Mouse (Mus musculus): ENCODE results near the gene Ifitm1. TPM values are rescaled to one million over a fixed set of nuclear protein-coding genes. Genes with fewer than 3 reads are reported as not detected.

Gene Ifitm1
- 71.7 and 74.6 TPM in 2 replicates for polyA plus RNA-seq (2015; fragmentation: Nextera tagmentation; extraction: Ambion mirVana)

DNA sequence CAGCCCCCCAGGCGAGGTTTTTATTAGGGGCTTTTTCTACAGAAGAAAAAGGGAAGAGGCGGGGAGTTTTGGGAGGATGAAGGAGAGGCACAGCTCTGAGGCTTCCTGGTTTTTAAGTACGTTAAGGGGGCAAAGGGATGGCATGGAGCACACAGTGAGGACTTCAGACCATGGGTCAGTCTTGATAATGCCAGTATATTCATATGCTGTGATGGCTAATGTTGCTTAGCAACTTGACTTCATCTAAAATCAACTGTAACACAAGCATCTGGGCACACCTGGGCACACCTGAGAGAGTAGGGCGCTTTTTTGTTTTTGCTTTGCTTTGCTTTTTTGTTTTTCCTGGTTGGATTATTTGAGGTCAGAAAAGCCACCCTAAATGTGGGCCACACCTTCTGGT, at the start of gene Ifitm1:
Gene Ifitm1, plus strand, starts transcription at position 301 of the 400 bp plus-strand sequence.
- 90% methylated on average over 4 of the region's 4 CpGs for WGBS
- 0 out of 2 replicates have a peak within 1 kb of the TSS, but pooled peaks have one; percentile 9 for H3K4me3 ChIP-seq
- no peaks in the 10 kb centered on the region for H3K27me3 ChIP-seq
- no peak for ATAC-seq (ENCODE audit: insufficient number of reproducible peaks, low FRiP score, low TSS enrichment, low read depth)
- peak within 1 kb of the TSS; percentile 71 for H3K27ac ChIP-seq
- no peaks in the 10 kb centered on the region for H3K36me3 ChIP-seq
- H3K4me1 ChIP-seq, result peaks cover 29% of the 10 kb centered on the region
- peak within 1 kb of the TSS; percentile 22; the same call in 1 of the 2 replicates for H3K4me2 ChIP-seq
- H3K9me3 ChIP-seq, result no peaks in the 10 kb centered on the region
- no peak within 1 kb of the TSS for H3K9ac ChIP-seq

DNA sequence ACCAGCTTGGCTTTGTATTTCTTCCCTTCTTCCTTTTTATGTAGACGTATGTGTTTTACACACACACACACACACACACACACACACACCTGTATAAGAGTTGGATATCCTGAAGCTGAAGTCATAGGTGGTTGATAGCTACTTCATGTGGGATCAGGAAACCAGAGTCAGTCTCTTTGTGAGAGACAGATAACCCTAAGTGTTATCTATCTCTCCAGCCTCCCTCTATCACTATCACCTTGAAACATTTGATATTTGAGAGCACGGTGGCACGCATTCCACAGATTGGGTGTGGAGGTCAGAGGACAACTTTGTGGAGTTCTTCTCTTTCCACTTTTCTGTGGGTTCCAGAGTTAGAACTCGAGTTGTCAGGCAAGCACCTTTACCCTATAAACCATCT, 47.1 kb upstream of the Ifitm1 start:
- no peak overlapping the region for H3K4me2 ChIP-seq
- H3K4me1 ChIP-seq, result peaks cover 15% of the 10 kb centered on the region
- no peaks in the 10 kb centered on the region for H3K9me3 ChIP-seq
- WGBS, result 69% methylated on average over 4 of the region's 4 CpGs
- H3K27me3 ChIP-seq, result peaks cover 58% of the 10 kb centered on the region
- no peak overlapping the region for H3K9ac ChIP-seq
- H3K27ac ChIP-seq, result no peak overlapping the region
- no peak for ATAC-seq (ENCODE audit: insufficient number of reproducible peaks, low FRiP score, low TSS enrichment, low read depth)
- H3K36me3 ChIP-seq, result no peaks in the 10 kb centered on the region
- no peak overlapping the region for H3K4me3 ChIP-seq

DNA sequence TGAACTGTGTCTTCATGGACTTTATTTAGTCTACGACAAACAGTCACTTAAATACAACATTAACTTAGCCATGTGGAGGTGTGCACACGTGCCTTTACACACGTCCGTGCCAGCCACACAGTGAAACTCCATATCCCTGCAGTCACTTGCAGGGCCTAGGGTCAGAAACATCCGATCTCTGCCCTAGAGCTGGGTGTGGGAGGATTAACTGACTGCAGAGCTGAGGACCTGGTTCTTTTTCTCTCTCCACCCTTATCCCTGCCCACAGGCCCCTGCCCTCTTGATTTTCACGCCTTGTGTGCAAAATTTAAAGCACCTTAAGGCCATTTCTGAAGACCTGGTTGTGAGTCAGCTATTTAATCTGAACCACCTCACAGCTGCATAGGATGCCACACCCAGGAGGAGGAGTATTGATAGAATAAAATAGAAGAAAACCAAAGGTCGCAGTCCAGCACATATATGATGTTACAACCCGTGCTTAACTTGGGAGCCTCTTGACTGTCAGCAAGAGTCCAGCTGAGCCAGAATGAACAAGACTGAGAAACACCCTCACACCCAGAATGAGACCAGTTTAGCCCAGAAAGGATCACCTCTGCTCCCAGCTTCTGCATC, 46.5 kb upstream of the Ifitm1 start, which contains the start of gene Nlrp6:
Gene Nlrp6, plus strand, starts transcription at position 485 of the 612 bp plus-strand sequence.
- no peaks in the 10 kb centered on the region for H3K9me3 ChIP-seq
- no peak within 1 kb of the TSS for H3K27ac ChIP-seq
- no peak for ATAC-seq (ENCODE audit: insufficient number of reproducible peaks, low FRiP score, low TSS enrichment, low read depth)
- H3K27me3 ChIP-seq, result peaks cover 64% of the 10 kb centered on the region
- H3K4me2 ChIP-seq, result no peak within 1 kb of the TSS
- H3K36me3 ChIP-seq, result no peaks in the 10 kb centered on the region
- H3K4me3 ChIP-seq, result no peak within 1 kb of the TSS
- peaks cover 15% of the 10 kb centered on the region for H3K4me1 ChIP-seq
- 69% methylated on average over 8 of the region's 8 CpGs for WGBS
- H3K9ac ChIP-seq, result no peak within 1 kb of the TSS

DNA sequence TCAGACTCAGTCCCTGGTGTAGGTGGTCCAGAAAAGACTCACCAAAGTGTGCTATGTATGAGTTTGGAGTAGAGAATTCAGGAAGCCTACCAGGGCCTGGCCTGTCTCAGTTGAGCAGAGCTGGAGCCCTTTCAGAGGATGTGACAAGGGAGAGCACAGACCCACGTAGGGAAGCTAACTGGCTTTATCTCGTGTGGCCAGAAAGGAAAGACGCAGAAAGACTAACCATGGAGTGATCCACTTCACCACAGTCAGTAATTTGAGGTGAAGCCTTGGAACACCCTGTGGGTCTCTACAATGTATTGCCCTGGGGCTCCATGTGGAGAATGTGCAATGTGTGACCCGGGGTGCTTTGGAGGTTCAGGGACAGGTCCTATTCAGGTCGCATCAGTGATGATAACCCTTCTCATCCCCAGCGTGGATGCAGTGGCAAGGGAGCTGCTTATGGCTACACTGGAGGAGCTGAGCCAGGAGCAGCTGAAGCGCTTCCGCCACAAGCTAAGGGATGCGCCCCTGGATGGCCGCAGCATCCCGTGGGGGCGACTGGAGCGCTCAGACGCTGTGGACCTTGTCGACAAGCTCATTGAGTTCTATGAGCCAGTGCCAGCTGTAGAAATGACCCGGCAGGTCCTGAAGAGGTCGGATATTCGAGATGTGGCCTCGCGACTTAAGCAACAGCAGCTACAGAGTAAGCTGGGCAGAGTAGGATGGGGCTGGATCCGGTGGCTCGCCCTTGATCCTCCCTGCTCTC, 45.6 kb upstream of the Ifitm1 start:
- peaks cover 15% of the 10 kb centered on the region for H3K4me1 ChIP-seq
- no peaks in the 10 kb centered on the region for H3K9me3 ChIP-seq
- no peaks in the 10 kb centered on the region for H3K36me3 ChIP-seq
- ATAC-seq (ENCODE audit: insufficient number of reproducible peaks, low FRiP score, low TSS enrichment, low read depth), result no peak
- H3K9ac ChIP-seq, result no peak overlapping the region
- peaks cover 65% of the 10 kb centered on the region for H3K27me3 ChIP-seq
- no peak overlapping the region for H3K4me2 ChIP-seq
- WGBS, result 27% methylated on average over 22 of the region's 22 CpGs
- no peak overlapping the region for H3K4me3 ChIP-seq
- no peak overlapping the region for H3K27ac ChIP-seq

DNA sequence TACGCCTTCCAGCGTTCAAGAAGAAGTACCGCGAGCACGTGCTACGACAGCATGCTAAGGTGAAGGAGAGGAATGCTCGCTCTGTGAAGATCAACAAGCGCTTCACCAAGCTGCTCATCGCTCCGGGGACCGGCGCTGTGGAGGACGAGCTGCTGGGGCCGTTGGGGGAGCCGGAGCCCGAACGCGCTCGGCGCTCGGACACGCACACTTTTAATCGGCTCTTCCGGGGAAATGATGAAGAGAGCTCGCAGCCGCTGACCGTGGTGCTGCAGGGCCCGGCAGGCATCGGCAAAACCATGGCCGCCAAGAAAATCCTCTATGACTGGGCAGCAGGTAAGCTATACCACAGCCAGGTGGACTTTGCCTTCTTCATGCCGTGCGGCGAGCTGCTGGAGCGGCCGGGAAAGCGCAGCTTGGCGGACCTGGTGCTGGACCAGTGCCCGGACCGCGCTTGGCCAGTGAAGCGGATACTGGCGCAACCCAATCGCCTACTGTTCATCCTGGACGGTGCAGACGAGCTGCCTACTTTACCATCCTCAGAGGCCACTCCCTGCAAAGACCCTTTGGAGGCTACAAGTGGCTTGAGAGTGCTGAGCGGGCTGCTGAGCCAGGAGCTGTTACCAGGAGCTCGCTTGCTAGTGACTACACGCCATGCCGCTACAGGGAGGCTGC, 44.5 kb upstream of the Ifitm1 start:
- WGBS, result under 1% methylated on average over 49 of the region's 49 CpGs
- no peak for ATAC-seq (ENCODE audit: insufficient number of reproducible peaks, low FRiP score, low TSS enrichment, low read depth)

DNA sequence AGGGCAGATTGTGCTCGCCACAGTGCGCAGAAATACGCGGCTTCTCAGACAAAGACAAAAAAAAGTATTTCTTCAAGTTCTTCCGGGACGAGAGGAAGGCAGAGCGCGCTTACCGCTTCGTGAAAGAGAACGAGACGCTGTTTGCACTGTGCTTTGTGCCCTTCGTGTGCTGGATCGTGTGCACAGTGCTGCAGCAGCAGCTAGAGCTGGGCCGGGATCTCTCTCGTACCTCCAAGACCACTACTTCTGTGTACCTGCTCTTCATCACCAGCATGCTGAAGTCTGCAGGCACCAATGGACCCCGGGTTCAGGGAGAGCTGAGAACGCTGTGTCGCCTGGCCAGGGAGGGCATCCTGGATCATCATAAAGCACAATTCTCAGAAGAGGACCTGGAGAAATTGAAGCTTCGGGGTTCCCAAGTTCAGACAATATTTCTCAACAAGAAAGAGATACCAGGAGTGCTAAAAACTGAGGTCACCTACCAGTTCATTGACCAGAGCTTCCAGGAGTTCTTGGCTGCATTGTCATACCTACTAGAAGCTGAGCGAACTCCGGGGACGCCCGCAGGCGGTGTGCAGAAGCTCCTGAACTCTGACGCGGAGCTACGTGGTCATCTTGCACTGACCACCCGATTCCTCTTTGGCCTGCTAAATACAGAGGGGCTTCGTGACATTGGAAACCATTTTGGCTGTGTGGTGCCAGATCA, 43.8 kb upstream of the Ifitm1 start:
- Histone ChIP-seq H3K27me3 (peaks cover 65% of the 10 kb centered on the region), H3K9ac (no peak overlapping the region)

More for the DNA sequence above, 44.5 kb upstream of the Ifitm1 start:
- H3K27ac ChIP-seq, result no peak overlapping the region
- H3K4me3 ChIP-seq, result peak overlapping the region; percentile 35
- no peak overlapping the region for H3K9ac ChIP-seq
- no peaks in the 10 kb centered on the region for H3K9me3 ChIP-seq
- peak overlapping the region; percentile 72 for H3K4me2 ChIP-seq
- peaks cover 15% of the 10 kb centered on the region for H3K4me1 ChIP-seq
- no peaks in the 10 kb centered on the region for H3K36me3 ChIP-seq
- H3K27me3 ChIP-seq, result peaks cover 65% of the 10 kb centered on the region

DNA sequence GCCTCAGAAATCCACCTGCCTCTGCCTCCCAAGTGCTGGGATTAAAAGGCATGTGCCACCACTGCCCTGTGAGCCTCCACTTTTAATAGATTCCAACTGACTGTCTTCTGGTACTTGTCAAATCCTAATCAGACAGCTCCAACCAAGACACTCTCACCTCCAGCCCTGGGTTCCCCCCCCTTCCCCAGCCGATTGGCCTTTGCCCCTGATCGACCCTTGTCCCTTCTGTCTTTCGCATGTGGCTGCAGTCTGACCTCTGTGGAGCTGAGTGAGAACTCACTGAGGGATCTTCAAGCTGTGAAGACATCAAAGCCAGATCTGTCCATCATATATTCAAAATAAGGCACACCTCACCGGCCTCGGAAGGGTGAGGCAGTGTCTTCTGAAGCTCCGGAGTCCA, 39.8 kb upstream of the Ifitm1 start:
- whole genome bisulfite sequencing, result 87% methylated on average over 6 of the region's 6 CpGs

More for the DNA sequence above, 43.8 kb upstream of the Ifitm1 start:
- no peak for ATAC-seq (ENCODE audit: insufficient number of reproducible peaks, low FRiP score, low TSS enrichment, low read depth)
- no peak overlapping the region for H3K27ac ChIP-seq
- no peaks in the 10 kb centered on the region for H3K36me3 ChIP-seq
- peak overlapping the region; percentile 72 for H3K4me2 ChIP-seq
- 23% methylated on average over 30 of the region's 30 CpGs for WGBS
- no peaks in the 10 kb centered on the region for H3K9me3 ChIP-seq
- peak overlapping the region; percentile 35 for H3K4me3 ChIP-seq
- peaks cover 15% of the 10 kb centered on the region for H3K4me1 ChIP-seq

DNA sequence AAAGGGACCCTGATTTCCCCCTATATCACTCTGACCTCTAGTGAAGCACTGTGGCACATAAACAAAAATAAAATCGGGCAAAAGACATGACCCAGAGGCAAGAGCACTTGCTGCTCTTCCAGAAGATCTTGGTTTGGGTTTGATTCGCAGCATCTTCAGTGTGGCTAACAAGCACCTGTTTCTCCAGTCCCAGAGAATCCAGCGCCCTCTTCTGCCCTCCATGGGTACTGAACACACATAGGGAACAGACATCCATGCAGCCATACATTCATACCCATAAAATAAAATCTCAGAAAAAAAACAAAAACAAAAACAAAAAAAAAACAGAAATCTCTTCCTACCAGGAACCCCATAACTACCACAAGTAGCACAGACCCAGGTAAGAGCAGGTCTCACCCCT, 28.6 kb upstream of the Ifitm1 start:
- H3K27me3 ChIP-seq, result peaks cover 14% of the 10 kb centered on the region
- peaks cover 33% of the 10 kb centered on the region for H3K4me1 ChIP-seq
- 44% methylated on average over 3 of the region's 3 CpGs for WGBS

More for the DNA sequence above, 39.8 kb upstream of the Ifitm1 start:
- H3K4me1 ChIP-seq, result peaks cover 12% of the 10 kb centered on the region
- no peak overlapping the region for H3K4me3 ChIP-seq
- peaks cover 34% of the 10 kb centered on the region for H3K27me3 ChIP-seq
- H3K4me2 ChIP-seq, result no peak overlapping the region
- H3K36me3 ChIP-seq, result no peaks in the 10 kb centered on the region
- no peak overlapping the region for H3K27ac ChIP-seq
- ATAC-seq (ENCODE audit: insufficient number of reproducible peaks, low FRiP score, low TSS enrichment, low read depth), result no peak
- H3K9ac ChIP-seq, result no peak overlapping the region
- no peaks in the 10 kb centered on the region for H3K9me3 ChIP-seq

DNA sequence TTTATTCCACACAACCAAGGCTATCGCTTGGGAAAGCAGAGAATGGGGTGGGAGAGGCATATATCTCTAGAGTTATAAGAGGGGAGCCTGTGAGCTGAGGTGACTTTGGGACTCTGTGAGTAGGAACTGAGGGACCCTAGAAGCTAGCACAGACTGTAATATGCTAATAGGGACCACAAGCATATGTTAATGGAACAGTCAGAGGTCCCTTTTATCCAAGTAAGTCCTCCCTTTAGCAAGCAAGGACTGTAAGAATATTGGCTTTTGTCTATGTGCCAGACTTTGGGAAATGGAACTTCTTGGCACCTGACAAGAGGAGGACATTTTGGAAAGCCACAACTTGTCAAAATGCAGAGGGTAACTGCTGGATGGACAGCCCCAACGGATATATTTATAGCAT, 28.1 kb upstream of the Ifitm1 start:
- peaks cover 33% of the 10 kb centered on the region for H3K4me1 ChIP-seq
- ATAC-seq (ENCODE audit: insufficient number of reproducible peaks, low FRiP score, low TSS enrichment, low read depth), result no peak
- peak overlapping the region; percentile 97 for H3K27ac ChIP-seq
- no peak overlapping the region for H3K4me3 ChIP-seq
- peaks cover 14% of the 10 kb centered on the region for H3K27me3 ChIP-seq
- H3K9ac ChIP-seq, result no peak overlapping the region
- no peaks in the 10 kb centered on the region for H3K9me3 ChIP-seq
- H3K4me2 ChIP-seq, result no peak overlapping the region
- 24% methylated on average over 2 of the region's 2 CpGs for WGBS
- H3K36me3 ChIP-seq, result no peaks in the 10 kb centered on the region

More for the DNA sequence above, 28.6 kb upstream of the Ifitm1 start:
- Histone ChIP-seq H3K9me3 (no peaks in the 10 kb centered on the region), H3K4me2 (no peak overlapping the region), H3K9ac (no peak overlapping the region), H3K27ac (no peak overlapping the region), H3K4me3 (no peak overlapping the region), H3K36me3 (no peaks in the 10 kb centered on the region)
- ATAC-seq (ENCODE audit: insufficient number of reproducible peaks, low FRiP score, low TSS enrichment, low read depth), result no peak

DNA sequence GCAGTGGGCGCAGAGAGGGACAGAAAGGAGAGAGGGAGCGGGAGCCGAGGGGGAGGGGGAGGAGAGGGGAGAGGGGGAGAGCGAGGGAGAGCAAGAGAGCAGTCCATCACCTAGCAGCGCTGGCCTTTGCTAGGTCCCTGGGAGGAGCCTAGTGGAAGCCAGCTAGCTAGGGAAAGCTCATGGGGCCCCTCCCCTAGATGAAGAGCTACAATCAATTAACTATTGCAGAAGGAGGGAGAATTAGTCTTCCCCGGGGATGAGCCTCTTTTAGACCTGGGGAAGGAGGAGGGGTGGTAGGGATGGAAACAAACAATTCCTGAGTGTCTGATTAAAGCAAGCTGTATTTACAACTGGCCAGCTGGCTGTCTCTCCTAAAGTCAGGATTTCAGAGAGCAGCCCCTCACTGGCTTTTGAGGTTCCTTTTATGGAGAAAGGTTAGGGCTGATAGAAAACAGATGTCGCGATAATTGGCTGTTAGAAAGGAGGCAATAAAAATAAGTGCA, 27.3 kb upstream of the Ifitm1 start:
- Histone ChIP-seq H3K9ac (no peak overlapping the region), H3K27me3 (peaks cover 8% of the 10 kb centered on the region; the same call in 1 of the 2 replicates), H3K27ac (peak overlapping the region; percentile 97), H3K9me3 (no peaks in the 10 kb centered on the region), H3K4me1 (peaks cover 33% of the 10 kb centered on the region), H3K36me3 (peaks cover 3% of the 10 kb centered on the region; the same call in 1 of the 2 replicates), H3K4me3 (no peak overlapping the region; the same call in 1 of the 2 replicates), H3K4me2 (peak overlapping the region; percentile 30)
- 3% methylated on average over 8 of the region's 8 CpGs for WGBS
- peak; percentile 21; the same call in 1 of the 2 replicates for ATAC-seq (ENCODE audit: insufficient number of reproducible peaks, low FRiP score, low TSS enrichment, low read depth)

Data from limb, embryonic 15.5 days (tissue).